Mouse (Mus musculus) forebrain, embryonic 15.5 days (tissue): Measurements from ENCODE around the gene Aurkb. TPM values are rescaled to one million over a fixed set of nuclear protein-coding genes. Genes with fewer than 3 reads are reported as not detected.
"Not testable (repeated sequence)": the region's sequence is repeated elsewhere in the genome, so short reads cannot be mapped to it uniquely, and the experiment has no call there.

Source experiments
- ATAC-seq: fragments of 200-750 bp; cut with Nextera tagmentation; replicated peaks from 2 replicates; pipeline ENCODE4 v1.8.0; 2017; ENCODE audit warnings: mild to moderate bottlenecking, moderate TSS enrichment, moderate library complexity
- H3K27ac ChIP-seq: fragments of 300-500 bp; sonication (generic); replicated peaks from 2 replicates; pipeline ENCODE4 v1.5.1; 2015; ENCODE audit warnings: mild to moderate bottlenecking, inconsistent platforms
- H3K27me3 ChIP-seq: fragments of 300-500 bp; sonication (generic); 2 replicates; pipeline ENCODE4 v1.6.1; 2015; ENCODE audit warnings: inconsistent platforms
- H3K36me3 ChIP-seq: fragments of 300-500 bp; sonication (generic); 2 replicates; pipeline ENCODE4 v1.6.1; 2015; ENCODE audit warnings: mild to moderate bottlenecking, inconsistent platforms
- H3K4me1 ChIP-seq: fragments of 300-500 bp; sonication (generic); 2 replicates; pipeline ENCODE4 v1.6.1; 2015; ENCODE audit warnings: inconsistent platforms
- H3K4me2 ChIP-seq: fragments of 300-500 bp; sonication (generic); replicated peaks from 2 replicates; pipeline ENCODE4 v1.6.1; 2015; ENCODE audit warnings: mild to moderate bottlenecking, inconsistent platforms
- H3K4me3 ChIP-seq: fragments of 300-500 bp; sonication (generic); 2 replicates; pipeline ENCODE4 v1.5.1; 2015; ENCODE audit warnings: mild to moderate bottlenecking, inconsistent platforms
- H3K9ac ChIP-seq: fragments of 300-500 bp; sonication (generic); replicated peaks from 2 replicates; pipeline ENCODE4 v1.6.1; 2015; ENCODE audit warnings: mild to moderate bottlenecking, inconsistent platforms
- H3K9me3 ChIP-seq: fragments of 300-500 bp; sonication (generic); 2 replicates; pipeline ENCODE4 v1.6.1; 2016; ENCODE audit warnings: inconsistent platforms
- WGBS: fragments of 180-500 bp; shearing (Covaris S2); methylation state at CpG from one replicate; pipeline ENCODE4 v1.1.7; 2015; ENCODE audit warnings: mixed read lengths; 5-methylcytosine and 5-hydroxymethylcytosine counted together
- polyA plus RNA-seq: library from polyadenylated mRNA; unstranded; fragments of >200 nt; fragmentation: Nextera tagmentation; extraction: Ambion mirVana; gene quantifications from 2 replicates; pipeline ENCODE4 v1.2.1, GENCODE M21; 2015

The Aurkb gene
- polyA plus RNA-seq, 1 experiment from 2014 or later, result 68.3 TPM

- Histone ChIP-seq H3K27ac (0 out of 2 replicates have a peak overlapping the region, but pooled peaks have one; percentile 12), H3K4me1 (peaks cover 39% of the 10 kb centered on the region)
These were observed 44.3 kb downstream of the Aurkb start for GRCm38 (mm10) chr11:69089616-69090290.

GRCm38 (mm10) chr11:69090367-69090766, 44.9 kb downstream of the Aurkb start:
- Histone ChIP-seq H3K9ac (no peak overlapping the region), H3K27ac (no peak overlapping the region), H3K4me3 (peak overlapping the region; percentile 95; the same call in 1 of the 2 replicates), H3K4me2 (peak overlapping the region; percentile 84), H3K27me3 (no peaks in the 10 kb centered on the region), H3K4me1 (peaks cover 42% of the 10 kb centered on the region), H3K9me3 (no peaks in the 10 kb centered on the region), H3K36me3 (peaks cover 10% of the 10 kb centered on the region; the same call in 1 of the 2 replicates)
- ATAC-seq, result no peak
- WGBS, result 45% methylated on average over 6 of the region's 6 CpGs

More at GRCm38 (mm10) chr11:69089616-69090290, 44.3 kb downstream of the Aurkb start:
- Histone ChIP-seq H3K4me2 (peak overlapping the region; percentile 84), H3K9me3 (no peaks in the 10 kb centered on the region), H3K36me3 (peaks cover 10% of the 10 kb centered on the region; the same call in 1 of the 2 replicates), H3K27me3 (no peaks in the 10 kb centered on the region), H3K9ac (peak overlapping the region; percentile 100), H3K4me3 (peak overlapping the region; percentile 95)
- no peak for ATAC-seq
- 88% methylated on average over 12 of the region's 12 CpGs for WGBS

GRCm38 (mm10) chr11:69091566-69092385, 46.3 kb downstream of the Aurkb start:
- H3K4me1 ChIP-seq, result peaks cover 55% of the 10 kb centered on the region
- WGBS, result 69% methylated on average over 7 of the region's 7 CpGs
- no peaks in the 10 kb centered on the region for H3K27me3 ChIP-seq
- no peak for ATAC-seq
- no peak overlapping the region for H3K4me2 ChIP-seq
- H3K27ac ChIP-seq, result no peak overlapping the region
- H3K36me3 ChIP-seq, result peaks cover 10% of the 10 kb centered on the region; the same call in 1 of the 2 replicates
- no peak overlapping the region for H3K9ac ChIP-seq
- no peaks in the 10 kb centered on the region for H3K9me3 ChIP-seq
- H3K4me3 ChIP-seq, result no peak overlapping the region

GRCm38 (mm10) chr11:69092386-69092751, 46.9 kb downstream of the Aurkb start:
- H3K9me3 ChIP-seq, result no peaks in the 10 kb centered on the region
- H3K4me2 ChIP-seq, result no peak overlapping the region
- H3K36me3 ChIP-seq, result peaks cover 10% of the 10 kb centered on the region; the same call in 1 of the 2 replicates
- no peak overlapping the region for H3K4me3 ChIP-seq
- H3K9ac ChIP-seq, result no peak overlapping the region
- no peak overlapping the region for H3K27ac ChIP-seq
- no peak for ATAC-seq
- H3K27me3 ChIP-seq, result no peaks in the 10 kb centered on the region
- peaks cover 61% of the 10 kb centered on the region for H3K4me1 ChIP-seq
- WGBS, result 2% methylated on average over 3 of the region's 3 CpGs

- Histone ChIP-seq H3K9me3 (no peaks in the 10 kb centered on the region), H3K36me3 (peaks cover 10% of the 10 kb centered on the region; the same call in 1 of the 2 replicates), H3K4me3 (no peak overlapping the region), H3K9ac (no peak overlapping the region), H3K27me3 (no peaks in the 10 kb centered on the region), H3K27ac (no peak overlapping the region), H3K4me1 (peaks cover 66% of the 10 kb centered on the region), H3K4me2 (no peak overlapping the region)
- 82% methylated on average over 4 of the region's 4 CpGs for WGBS
- ATAC-seq, result no peak
These were observed 47.4 kb downstream of the Aurkb start for GRCm38 (mm10) chr11:69092871-69093270.

- H3K27me3 ChIP-seq, H3K4me3 ChIP-seq, ATAC-seq, H3K9me3 ChIP-seq, H3K4me2 ChIP-seq, H3K9ac ChIP-seq: not testable (repeated sequence)
- WGBS, result 89% methylated on average over 7 of the region's 7 CpGs
- H3K27ac ChIP-seq, result peak overlapping the region; percentile 87
- peaks cover 73% of the 10 kb centered on the region for H3K4me1 ChIP-seq
- H3K36me3 ChIP-seq, result peaks cover 10% of the 10 kb centered on the region; the same call in 1 of the 2 replicates
These were observed 48.4 kb downstream of the Aurkb start for GRCm38 (mm10) chr11:69093856-69094255.

GRCm38 (mm10) chr11:69094697-69095429, 49.4 kb downstream of the Aurkb start, which contains the start of gene Per1:
TSS of gene Per1 (plus strand) at chr11:69095217.
- peak; percentile 94 for ATAC-seq
- Histone ChIP-seq H3K9ac (peak within 1 kb of the TSS; percentile 29), H3K27ac (peak within 1 kb of the TSS; percentile 87), H3K27me3 (no peaks in the 10 kb centered on the region), H3K4me1 (peaks cover 74% of the 10 kb centered on the region), H3K9me3 (no peaks in the 10 kb centered on the region), H3K36me3 (peaks cover 10% of the 10 kb centered on the region; the same call in 1 of the 2 replicates), H3K4me2 (peak within 1 kb of the TSS; percentile 69), H3K4me3 (peak within 1 kb of the TSS; percentile 45)
- WGBS, result under 1% methylated on average over 37 of the region's 37 CpGs

GRCm38 (mm10) chr11:69095511-69096231, 50.2 kb downstream of the Aurkb start:
- Histone ChIP-seq H3K4me3 (peak overlapping the region; percentile 45), H3K9ac (peak overlapping the region; percentile 29), H3K27ac (peak overlapping the region; percentile 77), H3K27me3 (no peaks in the 10 kb centered on the region), H3K9me3 (no peaks in the 10 kb centered on the region), H3K4me2 (peak overlapping the region; percentile 69), H3K36me3 (peaks cover 10% of the 10 kb centered on the region; the same call in 1 of the 2 replicates), H3K4me1 (peaks cover 74% of the 10 kb centered on the region)
- no peak for ATAC-seq
- 2% methylated on average over 27 of the region's 27 CpGs for WGBS

GRCm38 (mm10) chr11:69096360-69096986, 51.0 kb downstream of the Aurkb start:
- ATAC-seq, result no peak
- 10% methylated on average over 9 of the region's 9 CpGs for whole genome bisulfite sequencing
- Histone ChIP-seq H3K9me3 (no peaks in the 10 kb centered on the region), H3K27me3 (no peaks in the 10 kb centered on the region), H3K36me3 (peaks cover 8% of the 10 kb centered on the region; the same call in 1 of the 2 replicates), H3K4me2 (peak overlapping the region; percentile 69), H3K4me1 (peaks cover 69% of the 10 kb centered on the region), H3K27ac (peak overlapping the region; percentile 82), H3K9ac (peak overlapping the region; percentile 29), H3K4me3 (peak overlapping the region; percentile 45)

- peaks cover 65% of the 10 kb centered on the region for H3K4me1 ChIP-seq
- 1% methylated on average over 29 of the region's 29 CpGs for WGBS
These were observed 51.8 kb downstream of the Aurkb start for GRCm38 (mm10) chr11:69096987-69097900.

More at GRCm38 (mm10) chr11:69096987-69097900, 51.8 kb downstream of the Aurkb start:
- no peak for ATAC-seq
- Histone ChIP-seq H3K9ac (peak overlapping the region; percentile 29), H3K4me3 (peak overlapping the region; percentile 34), H3K27ac (peak overlapping the region; percentile 82), H3K4me2 (peak overlapping the region; percentile 69), H3K36me3 (peaks cover 6% of the 10 kb centered on the region), H3K9me3 (no peaks in the 10 kb centered on the region), H3K27me3 (no peaks in the 10 kb centered on the region)
